Mouse (Mus musculus) heart, embryonic 13.5 days (tissue): ENCODE measurements around the gene Spn. TPM values are rescaled to one million over a fixed set of nuclear protein-coding genes. Genes with fewer than 3 reads are reported as not detected.
A peak's percentile ranks its signal among the peaks of the same experiment; 100 is the strongest.

Source experiments
- ATAC-seq: fragments of 200-750 bp; cut with Nextera tagmentation; 2 replicates; pipeline ENCODE4 v1.8.0; 2017; ENCODE audit warnings: moderate TSS enrichment; ENCODE audit not compliant: insufficient number of reproducible peaks, low FRiP score, low TSS enrichment; ENCODE audit errors: extremely low read depth
- H3K27ac ChIP-seq: fragments of 300-500 bp; sonication (generic); replicated peaks from 2 replicates; pipeline ENCODE4 v1.5.1; 2015; ENCODE audit warnings: moderate library complexity, mild to moderate bottlenecking, inconsistent platforms
- H3K27me3 ChIP-seq: fragments of 300-500 bp; sonication (generic); replicated peaks from 2 replicates; pipeline ENCODE4 v1.6.1; 2015; ENCODE audit warnings: mild to moderate bottlenecking, inconsistent platforms
- H3K36me3 ChIP-seq: fragments of 300-500 bp; sonication (generic); 2 replicates; pipeline ENCODE4 v1.6.1; 2015; ENCODE audit warnings: mild to moderate bottlenecking, inconsistent platforms
- H3K4me1 ChIP-seq: fragments of 300-500 bp; sonication (generic); 2 replicates; pipeline ENCODE4 v1.6.1; 2015; ENCODE audit warnings: inconsistent platforms
- H3K4me2 ChIP-seq: fragments of 300-500 bp; sonication (generic); 2 replicates; pipeline ENCODE4 v1.6.1; 2015; ENCODE audit warnings: inconsistent platforms, mild to moderate bottlenecking, moderate library complexity
- H3K4me3 ChIP-seq: fragments of 300-500 bp; sonication (generic); 2 replicates; pipeline ENCODE4 v1.5.1; 2015; ENCODE audit warnings: moderate library complexity, mild to moderate bottlenecking, inconsistent platforms
- H3K9ac ChIP-seq: fragments of 300-500 bp; sonication (generic); 2 replicates; pipeline ENCODE4 v1.6.1; 2015; ENCODE audit warnings: inconsistent platforms, mild to moderate bottlenecking, moderate library complexity
- H3K9me3 ChIP-seq: fragments of 300-500 bp; sonication (generic); 2 replicates; pipeline ENCODE4 v1.6.1; 2016; ENCODE audit warnings: inconsistent platforms
- whole genome bisulfite sequencing: fragments of 180-500 bp; shearing (Covaris S2); methylation state at CpG from one replicate; pipeline ENCODE4 v1.1.7; 2015; ENCODE audit warnings: mixed read lengths; 5-methylcytosine and 5-hydroxymethylcytosine counted together
- polyA plus RNA-seq: library from polyadenylated mRNA; unstranded; fragments of >200 nt; fragmentation: Nextera tagmentation; extraction: Ambion mirVana; gene quantifications from 2 replicates; pipeline ENCODE4 v1.2.1, GENCODE M21; 2015

Spn gene
- polyA plus RNA-seq, 1 experiment from 2014 or later: 0.13 TPM

GRCm38 (mm10) chr7:127103960-127104359, 33.7 kb downstream of the Spn start:
- Histone ChIP-seq H3K4me1 (no peaks in the 10 kb centered on the region; the same call in 1 of the 2 replicates), H3K9ac (0 out of 2 replicates have a peak overlapping the region, but pooled peaks have one; percentile 6), H3K4me2 (no peak overlapping the region), H3K9me3 (no peaks in the 10 kb centered on the region), H3K27ac (no peak overlapping the region), H3K36me3 (no peaks in the 10 kb centered on the region), H3K4me3 (no peak overlapping the region), H3K27me3 (peaks cover 29% of the 10 kb centered on the region)
- no peak for ATAC-seq
- WGBS: 56% methylated on average over 6 of the region's 6 CpGs

- no peak overlapping the region for H3K27ac ChIP-seq
- WGBS: 58% methylated on average over 6 of the region's 6 CpGs
- no peak overlapping the region for H3K4me3 ChIP-seq
- 0 out of 2 replicates have a peak overlapping the region, but pooled peaks have one; percentile 24 for H3K9ac ChIP-seq
- ATAC-seq: no peak
- H3K27me3 ChIP-seq: peaks cover 14% of the 10 kb centered on the region
- no peak overlapping the region for H3K4me2 ChIP-seq
- H3K9me3 ChIP-seq: no peaks in the 10 kb centered on the region
- no peaks in the 10 kb centered on the region for H3K36me3 ChIP-seq
- no peaks in the 10 kb centered on the region; the same call in 1 of the 2 replicates for H3K4me1 ChIP-seq
Observed at GRCm38 (mm10) chr7:127102148-127102547, 35.5 kb downstream of the Spn start.

DNA sequence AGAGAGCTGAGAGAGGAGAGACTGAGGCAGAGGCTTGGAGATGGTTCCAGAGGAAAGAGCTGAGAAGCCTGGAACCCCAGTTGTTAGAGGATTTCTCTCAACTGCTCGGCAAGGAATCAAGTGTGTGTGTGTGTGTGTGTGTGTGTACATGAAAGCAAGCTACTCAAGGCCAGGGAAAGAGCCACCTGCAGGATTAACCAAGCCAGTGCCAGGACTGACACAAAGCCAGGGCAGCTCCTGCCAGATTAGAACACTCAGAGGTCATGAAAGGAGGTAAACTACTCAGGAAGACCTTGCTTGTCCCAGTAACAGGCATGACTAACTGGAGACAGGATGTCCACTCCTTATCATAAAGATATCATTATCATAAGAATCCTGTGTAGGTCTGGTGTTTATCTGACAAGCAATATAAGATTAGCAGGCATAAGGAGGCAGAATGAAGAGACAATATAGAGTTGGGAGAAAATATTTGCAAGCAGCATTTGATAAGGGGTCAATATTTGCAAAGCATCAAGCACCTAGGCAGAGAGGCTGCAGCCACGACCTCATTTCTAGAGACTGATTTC, 36.1 kb downstream of the Spn start:
- Histone ChIP-seq H3K27me3 (peaks cover 11% of the 10 kb centered on the region; the same call in 1 of the 2 replicates), H3K36me3 (no peaks in the 10 kb centered on the region), H3K4me2 (no peak overlapping the region), H3K4me1 (no peaks in the 10 kb centered on the region; the same call in 1 of the 2 replicates), H3K4me3 (no peak overlapping the region), H3K27ac (no peak overlapping the region), H3K9me3 (no peaks in the 10 kb centered on the region), H3K9ac (peak overlapping the region; percentile 24; the same call in 1 of the 2 replicates)
- 6% methylated on average over 2 of the region's 2 CpGs for WGBS
- no peak for ATAC-seq

DNA sequence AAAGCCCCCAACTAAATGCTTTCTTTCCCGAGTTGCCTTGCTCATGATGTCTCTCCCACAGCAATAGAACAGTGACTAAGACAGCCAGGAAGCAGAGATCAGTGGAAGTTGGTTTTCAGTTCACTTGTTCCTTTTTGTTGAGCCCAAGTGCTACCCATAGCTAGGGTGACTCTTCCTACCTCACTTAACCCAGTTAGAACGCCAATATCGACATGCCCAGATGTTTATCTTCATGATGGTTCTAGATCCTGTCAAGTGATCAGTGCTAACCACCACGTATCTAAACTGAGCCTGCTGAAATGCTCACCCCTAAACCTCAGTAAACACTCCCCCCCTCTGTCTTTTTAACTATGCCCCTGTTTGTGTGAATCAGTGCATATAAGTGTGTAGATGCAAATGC, 38.1 kb downstream of the Spn start:
- WGBS: 79% methylated on average over 4 of the region's 4 CpGs
- Histone ChIP-seq H3K9me3 (no peaks in the 10 kb centered on the region), H3K9ac (no peak overlapping the region), H3K27ac (no peak overlapping the region), H3K27me3 (no peaks in the 10 kb centered on the region), H3K4me3 (no peak overlapping the region), H3K36me3 (no peaks in the 10 kb centered on the region), H3K4me1 (no peaks in the 10 kb centered on the region; the same call in 1 of the 2 replicates), H3K4me2 (no peak overlapping the region)
- no peak for ATAC-seq

DNA sequence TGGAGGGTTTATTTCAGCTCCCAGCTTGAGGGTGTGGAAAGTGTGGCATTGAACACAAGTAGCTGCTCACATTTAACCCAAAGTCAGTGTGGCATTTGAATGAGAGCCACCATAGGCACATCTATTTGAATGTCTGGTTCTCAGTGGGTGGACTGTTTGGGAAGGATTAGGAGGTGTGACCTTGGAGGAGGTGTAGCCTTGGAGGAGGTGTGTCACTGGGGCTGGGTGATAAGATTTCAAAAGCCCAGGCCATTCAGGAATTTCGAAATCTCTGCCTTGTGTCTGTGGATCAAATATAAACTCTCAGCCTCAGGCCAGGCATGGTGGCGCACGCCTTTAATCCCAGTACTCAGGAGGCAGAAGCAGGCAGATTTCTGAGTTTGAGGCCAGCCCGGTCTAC, 38.7 kb downstream of the Spn start:
- H3K27ac ChIP-seq: no peak overlapping the region
- H3K36me3 ChIP-seq: no peaks in the 10 kb centered on the region
- no peaks in the 10 kb centered on the region for H3K4me1 ChIP-seq
- 85% methylated on average over 4 of the region's 4 CpGs for WGBS
- no peak overlapping the region for H3K9ac ChIP-seq
- no peaks in the 10 kb centered on the region for H3K9me3 ChIP-seq
- H3K27me3 ChIP-seq: no peaks in the 10 kb centered on the region
- no peak overlapping the region for H3K4me3 ChIP-seq
- ATAC-seq: no peak
- no peak overlapping the region for H3K4me2 ChIP-seq

DNA sequence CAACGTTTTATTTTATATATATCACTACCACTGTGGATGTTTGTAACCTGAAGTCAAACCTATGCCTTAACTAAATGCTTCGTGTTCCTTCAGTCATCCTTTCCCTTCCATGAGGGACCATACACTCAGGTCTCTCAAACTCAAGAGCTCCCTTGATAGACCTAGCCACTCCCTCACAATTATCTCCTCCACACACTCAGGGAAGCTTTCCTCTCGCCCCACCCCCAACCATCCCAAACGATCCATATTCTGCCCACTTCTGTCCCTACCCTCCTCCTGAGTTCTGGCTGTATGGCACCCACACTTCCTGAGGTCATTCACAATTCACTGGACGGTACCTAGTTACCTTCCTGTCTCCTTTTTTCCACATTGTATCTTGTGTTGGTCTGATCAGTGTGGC, 39.1 kb downstream of the Spn start:
- Histone ChIP-seq H3K4me1 (no peaks in the 10 kb centered on the region), H3K27ac (no peak overlapping the region), H3K4me2 (no peak overlapping the region), H3K4me3 (no peak overlapping the region), H3K36me3 (no peaks in the 10 kb centered on the region), H3K27me3 (no peaks in the 10 kb centered on the region), H3K9ac (no peak overlapping the region), H3K9me3 (no peaks in the 10 kb centered on the region)
- WGBS: 78% methylated on average over 5 of the region's 5 CpGs
- no peak for ATAC-seq

DNA sequence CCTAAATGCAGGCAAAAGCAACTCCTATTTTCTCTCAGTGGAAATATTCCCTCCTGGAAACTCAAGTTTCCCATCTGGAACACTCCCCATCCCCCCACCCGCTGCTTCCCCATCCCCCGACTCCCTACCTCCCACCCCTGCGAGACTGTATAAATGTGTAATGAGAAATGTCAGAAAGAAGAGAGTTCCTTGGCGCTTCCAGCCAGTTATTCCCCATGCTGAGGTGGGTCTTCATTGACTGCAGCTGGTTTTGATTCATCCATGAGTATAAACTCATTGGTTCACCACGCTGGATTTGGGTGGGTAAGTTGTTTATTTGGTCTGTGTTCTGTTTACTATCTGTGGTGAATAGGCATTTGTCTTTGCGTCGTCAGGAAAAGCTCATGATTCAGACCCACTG, 41.2 kb downstream of the Spn start:
- 72% methylated on average over 7 of the region's 7 CpGs for WGBS
- H3K4me2 ChIP-seq: no peak overlapping the region

GRCm38 (mm10) chr7:127093914-127094313, 43.7 kb downstream of the Spn start:
- no peak for ATAC-seq
- Histone ChIP-seq H3K9ac (no peak overlapping the region), H3K27ac (no peak overlapping the region), H3K27me3 (no peaks in the 10 kb centered on the region), H3K4me1 (peaks cover 7% of the 10 kb centered on the region), H3K4me2 (no peak overlapping the region), H3K9me3 (no peaks in the 10 kb centered on the region), H3K4me3 (no peak overlapping the region), H3K36me3 (no peaks in the 10 kb centered on the region)
- 73% methylated on average over 3 of the region's 3 CpGs for WGBS

More for the DNA sequence above, 41.2 kb downstream of the Spn start:
- no peak overlapping the region for H3K9ac ChIP-seq
- no peaks in the 10 kb centered on the region for H3K36me3 ChIP-seq
- no peaks in the 10 kb centered on the region for H3K9me3 ChIP-seq
- no peak for ATAC-seq
- H3K27ac ChIP-seq: no peak overlapping the region
- H3K4me1 ChIP-seq: no peaks in the 10 kb centered on the region; the same call in 1 of the 2 replicates
- no peaks in the 10 kb centered on the region for H3K27me3 ChIP-seq
- H3K4me3 ChIP-seq: no peak overlapping the region

GRCm38 (mm10) chr7:127091114-127091896, 46.3 kb downstream of the Spn start, which contains the start of gene AI467606:
Gene AI467606, plus strand, starts transcription at chr7:127091359.
- Histone ChIP-seq H3K4me1 (peaks cover 10% of the 10 kb centered on the region), H3K4me2 (peak within 1 kb of the TSS; percentile 48), H3K27me3 (no peaks in the 10 kb centered on the region), H3K4me3 (peak within 1 kb of the TSS; percentile 25; the same call in 1 of the 2 replicates), H3K36me3 (no peaks in the 10 kb centered on the region), H3K9me3 (no peaks in the 10 kb centered on the region), H3K27ac (no peak within 1 kb of the TSS), H3K9ac (peak within 1 kb of the TSS; percentile 38; the same call in 1 of the 2 replicates)
- no peak; the same call in 1 of the 2 replicates for ATAC-seq
- WGBS: 57% methylated on average over 16 of the region's 16 CpGs

- no peaks in the 10 kb centered on the region for H3K27me3 ChIP-seq
- no peak overlapping the region for H3K9ac ChIP-seq
- no peak overlapping the region for H3K27ac ChIP-seq
- peak overlapping the region; percentile 48; the same call in 1 of the 2 replicates for H3K4me2 ChIP-seq
- ATAC-seq: no peak
- no peaks in the 10 kb centered on the region for H3K9me3 ChIP-seq
- no peak overlapping the region for H3K4me3 ChIP-seq
- peaks cover 10% of the 10 kb centered on the region for H3K4me1 ChIP-seq
- H3K36me3 ChIP-seq: no peaks in the 10 kb centered on the region
- WGBS: 82% methylated on average over 20 of the region's 20 CpGs
Observed at GRCm38 (mm10) chr7:127090154-127091113, 47.2 kb downstream of the Spn start.
